Mouse (Mus musculus) limb, embryonic 14.5 days (tissue): ENCODE measurements at regions not wholly inside any gene's neighbourhood (a gene's known extent, or its start where the extent isn't known, plus 50 kb on each side); places are given as distances from the start of the nearest gene placed in this dataset.

Source experiments
- ATAC-seq: fragments of 200-750 bp; cut with Nextera tagmentation; 2 replicates; pipeline ENCODE4 v1.8.0; 2017; ENCODE audit warnings: low read depth, moderate number of reproducible peaks, moderate TSS enrichment; ENCODE audit not compliant: low FRiP score
- DNase-seq: peaks from one replicate; pipeline ENCODE4 v3.0.0-alpha.2; 2015; ENCODE audit warnings: low spot score
- H3K27ac ChIP-seq: fragments of 300-500 bp; sonication (generic); replicated peaks from 2 replicates; pipeline ENCODE4 v1.5.1; 2014; ENCODE audit warnings: low read depth, mild to moderate bottlenecking, low read length, moderate library complexity, mixed read lengths
- H3K27me3 ChIP-seq: fragments of 300-500 bp; sonication (generic); 2 replicates; pipeline ENCODE4 v1.6.1; 2014; ENCODE audit warnings: low read length, mixed read lengths; ENCODE audit not compliant: control insufficient read depth, insufficient read depth
- H3K36me3 ChIP-seq: fragments of 300-500 bp; sonication (generic); 2 replicates; pipeline ENCODE4 v1.6.1; 2014; ENCODE audit warnings: mild to moderate bottlenecking, low read length, moderate library complexity, mixed read lengths; ENCODE audit not compliant: control insufficient read depth, insufficient read depth
- H3K4me1 ChIP-seq: fragments of 300-500 bp; sonication (generic); 2 replicates; pipeline ENCODE4 v1.6.1; 2014; ENCODE audit warnings: antibody characterized with exemption, low read length, mixed read lengths; ENCODE audit not compliant: control insufficient read depth, insufficient read depth
- H3K4me2 ChIP-seq: fragments of 300-500 bp; sonication (generic); replicated peaks from 2 replicates; pipeline ENCODE4 v1.6.1; 2014; ENCODE audit warnings: low read depth, mild to moderate bottlenecking, low read length, moderate library complexity; ENCODE audit not compliant: severe bottlenecking
- H3K4me3 ChIP-seq: fragments of 300-500 bp; sonication (generic); replicated peaks from 2 replicates; pipeline ENCODE4 v1.5.1; 2014; ENCODE audit warnings: low read length
- H3K9ac ChIP-seq: fragments of 300-500 bp; sonication (generic); 2 replicates; pipeline ENCODE4 v1.6.1; 2014; ENCODE audit warnings: mild to moderate bottlenecking, low read depth, low read length, moderate library complexity; ENCODE audit not compliant: severe bottlenecking
- H3K9me3 ChIP-seq: fragments of 300-500 bp; sonication (generic); 2 replicates; pipeline ENCODE4 v1.6.1; 2016; ENCODE audit warnings: low read length; ENCODE audit not compliant: control insufficient read depth
- POLR2A ChIP-seq: fragments of 200-500 bp; IDR thresholded peaks from 2 replicates; pipeline ENCODE4 v1.8.0; 2012; ENCODE audit warnings: inconsistent platforms, mild to moderate bottlenecking, moderate library complexity, borderline replicate concordance; ENCODE audit not compliant: insufficient read depth, insufficient read length; ENCODE audit errors: extremely low read depth
- WGBS: fragments of 180-500 bp; shearing (Covaris S2); extraction: QIAGEN DNeasy Blood & Tissue Kit; methylation state at CpG from one replicate; pipeline ENCODE4 v1.1.7; 2014; 5-methylcytosine and 5-hydroxymethylcytosine counted together

DNA sequence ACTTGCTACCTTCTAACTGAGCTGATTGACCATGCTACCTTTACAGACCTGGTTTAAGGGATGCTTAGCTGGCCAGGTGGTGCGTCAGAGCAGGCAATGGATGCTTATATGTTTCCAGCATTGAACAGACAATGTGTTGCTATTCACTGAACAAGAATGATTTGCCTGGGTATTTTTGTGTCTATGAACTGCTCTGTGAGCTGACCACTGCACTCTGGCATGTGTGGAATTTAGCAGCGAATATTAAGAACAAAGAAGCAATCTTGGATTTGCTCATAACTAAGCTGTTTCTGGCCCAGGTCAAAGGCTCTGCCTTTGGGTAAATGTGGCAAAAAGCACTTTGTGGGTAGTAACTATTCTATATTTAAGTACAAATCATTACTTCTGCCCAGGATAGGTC lies 58.3 kb upstream of the Ccdc39 start:
- DNase-seq: no peak
- Histone ChIP-seq H3K36me3 (no peaks in the 10 kb centered on the region), H3K9me3 (no peaks in the 10 kb centered on the region), H3K4me2 (no peak overlapping the region), H3K4me3 (no peak overlapping the region), H3K27ac (no peak overlapping the region), H3K9ac (no peak overlapping the region), H3K27me3 (no peaks in the 10 kb centered on the region), H3K4me1 (peaks cover 3% of the 10 kb centered on the region; the same call in 1 of the 2 replicates)
- WGBS: 61% methylated on average over 2 of the region's 2 CpGs
- no peak for ATAC-seq
- TF ChIP-seq POLR2A: no peak

DNA sequence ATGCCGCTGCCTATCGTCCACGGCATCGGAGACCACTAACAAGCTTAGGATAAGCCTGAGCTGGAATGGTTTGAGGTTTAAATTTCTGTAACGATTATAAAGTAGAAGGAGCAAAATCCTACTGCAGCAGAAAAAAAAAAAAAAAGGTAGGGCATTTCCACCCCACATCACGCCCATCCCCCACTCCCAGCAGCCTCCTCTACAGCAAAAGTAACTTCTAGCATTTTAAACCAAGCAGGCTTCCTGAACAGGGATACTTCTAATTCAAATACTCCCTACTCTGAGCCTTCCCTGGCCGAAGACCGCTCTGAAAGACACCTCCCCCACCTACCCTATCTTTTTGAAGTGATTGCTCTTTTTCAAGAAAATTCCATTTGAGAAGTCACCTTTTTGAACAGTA lies 59.2 kb upstream of the Ccdc39 start:
- ATAC-seq: no peak
- H3K27ac ChIP-seq: no peak overlapping the region
- H3K9ac ChIP-seq: no peak overlapping the region
- H3K36me3 ChIP-seq: no peaks in the 10 kb centered on the region
- peaks cover 3% of the 10 kb centered on the region; the same call in 1 of the 2 replicates for H3K4me1 ChIP-seq
- no peak overlapping the region for H3K4me2 ChIP-seq
- H3K9me3 ChIP-seq: no peaks in the 10 kb centered on the region
- no peak overlapping the region for H3K4me3 ChIP-seq
- H3K27me3 ChIP-seq: no peaks in the 10 kb centered on the region
- DNase-seq: no peak
- WGBS: 39% methylated on average over 8 of the region's 8 CpGs
- no peak for TF ChIP-seq POLR2A

DNA sequence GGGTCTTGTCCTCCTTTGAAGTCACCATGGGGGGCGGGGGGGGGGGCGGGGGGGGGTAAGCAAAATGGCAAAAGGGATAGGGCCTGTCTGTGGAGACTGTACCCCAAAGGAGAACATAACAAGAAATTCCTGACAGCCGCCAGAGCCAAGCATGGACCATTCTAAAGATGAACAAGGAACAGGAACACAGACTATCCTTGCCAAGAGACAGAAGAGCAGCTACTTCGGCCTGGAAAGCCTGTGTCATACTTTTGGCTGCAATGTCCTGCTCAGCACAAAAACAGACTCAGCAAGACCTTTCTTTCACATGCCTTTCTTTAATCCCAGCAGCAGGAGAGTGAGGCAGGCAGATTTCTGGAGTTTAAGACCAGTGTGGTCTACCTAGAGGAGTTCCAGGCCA lies 59.7 kb upstream of the Ccdc39 start:
- no peaks in the 10 kb centered on the region for H3K9me3 ChIP-seq
- H3K4me3 ChIP-seq: no peak overlapping the region
- H3K27ac ChIP-seq: no peak overlapping the region
- no peak for TF ChIP-seq POLR2A
- no peak for DNase-seq
- no peaks in the 10 kb centered on the region for H3K27me3 ChIP-seq
- WGBS: 48% methylated on average over 4 of the region's 4 CpGs
- H3K9ac ChIP-seq: no peak overlapping the region
- no peaks in the 10 kb centered on the region for H3K36me3 ChIP-seq
- ATAC-seq: no peak
- H3K4me1 ChIP-seq: peaks cover 3% of the 10 kb centered on the region; the same call in 1 of the 2 replicates
- H3K4me2 ChIP-seq: no peak overlapping the region

DNA sequence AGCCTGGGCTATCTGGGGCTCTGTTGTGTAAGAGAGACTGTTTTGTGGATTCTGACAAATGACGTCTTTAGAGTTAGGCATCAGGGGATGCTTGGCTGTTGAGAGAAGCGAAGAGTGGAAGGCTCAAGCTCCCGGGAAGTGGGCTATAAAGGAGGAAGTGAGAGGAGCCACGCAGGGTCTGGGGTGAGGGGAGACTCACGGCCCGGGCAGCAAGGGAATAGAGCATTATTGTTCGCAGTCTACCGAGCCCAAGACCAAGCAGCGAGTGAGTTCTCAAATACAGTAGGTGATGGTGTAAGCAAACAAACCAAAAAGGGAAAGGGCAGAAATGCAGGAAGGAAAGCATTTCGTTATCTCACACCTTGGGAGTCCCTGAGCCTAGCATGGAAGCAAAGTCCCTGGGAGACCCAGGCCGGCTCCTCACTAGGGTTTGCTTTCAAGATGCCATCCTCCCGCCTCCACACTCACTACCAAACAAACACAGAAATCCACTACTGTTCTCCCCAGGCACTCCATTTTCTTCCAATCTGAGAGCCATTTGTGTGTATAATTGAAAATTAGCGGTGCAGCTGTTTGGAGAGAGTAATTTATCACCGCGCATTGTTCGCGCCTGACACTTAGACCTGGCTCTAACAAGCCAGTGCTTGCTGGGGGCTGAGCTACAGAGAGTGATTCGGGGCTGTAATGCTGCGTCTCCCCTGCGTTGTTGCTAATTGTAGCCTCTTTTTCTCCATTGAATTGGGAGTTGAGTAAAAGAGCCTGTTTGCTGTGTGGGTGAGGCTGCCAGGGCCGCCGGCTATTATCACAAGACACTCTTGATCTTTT lies 61.0 kb upstream of the Ccdc39 start:
- 43% methylated on average over 22 of the region's 22 CpGs for WGBS
- H3K27me3 ChIP-seq: no peaks in the 10 kb centered on the region
- no peaks in the 10 kb centered on the region for H3K9me3 ChIP-seq
- no peak overlapping the region for H3K27ac ChIP-seq
- H3K36me3 ChIP-seq: no peaks in the 10 kb centered on the region
- no peak for TF ChIP-seq POLR2A
- H3K9ac ChIP-seq: no peak overlapping the region
- peak overlapping the region; percentile 22 for H3K4me2 ChIP-seq
- peaks cover 3% of the 10 kb centered on the region; the same call in 1 of the 2 replicates for H3K4me1 ChIP-seq
- DNase-seq (peak; percentile 18), ATAC-seq (no peak)
- no peak overlapping the region for H3K4me3 ChIP-seq

DNA sequence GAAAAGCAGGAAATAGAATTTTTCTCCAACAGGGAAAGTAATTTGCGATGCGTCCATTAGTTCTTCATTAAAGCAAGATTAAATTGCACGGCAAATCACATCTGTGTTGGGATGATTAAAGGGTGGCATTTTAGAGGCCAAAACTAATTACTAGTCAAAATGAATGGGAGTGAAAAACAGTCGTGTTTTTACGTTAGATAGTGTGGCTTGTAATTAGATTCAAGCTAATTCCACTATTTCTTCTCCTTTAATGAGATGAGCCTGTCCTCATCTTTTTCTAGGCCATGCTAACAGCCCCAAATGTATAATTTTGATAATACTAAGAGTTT lies 61.5 kb upstream of the Ccdc39 start:
- no peaks in the 10 kb centered on the region for H3K27me3 ChIP-seq
- no peaks in the 10 kb centered on the region for H3K9me3 ChIP-seq
- H3K27ac ChIP-seq: no peak overlapping the region
- DNase-seq: no peak
- no peak for TF ChIP-seq POLR2A
- ATAC-seq: no peak
- no peak overlapping the region for H3K4me2 ChIP-seq
- no peak overlapping the region for H3K9ac ChIP-seq
- H3K36me3 ChIP-seq: no peaks in the 10 kb centered on the region
- peaks cover 3% of the 10 kb centered on the region; the same call in 1 of the 2 replicates for H3K4me1 ChIP-seq
- no peak overlapping the region for H3K4me3 ChIP-seq
- WGBS: 23% methylated on average over 5 of the region's 5 CpGs
